Mouse (Mus musculus): ENCODE results near the gene Fzr1. TPM values are rescaled to one million over a fixed set of nuclear protein-coding genes. Genes with fewer than 3 reads are reported as not detected.

Gene Fzr1
- polyA plus RNA-seq, 1 experiment from 2014 or later, result 45.2 TPM

DNA sequence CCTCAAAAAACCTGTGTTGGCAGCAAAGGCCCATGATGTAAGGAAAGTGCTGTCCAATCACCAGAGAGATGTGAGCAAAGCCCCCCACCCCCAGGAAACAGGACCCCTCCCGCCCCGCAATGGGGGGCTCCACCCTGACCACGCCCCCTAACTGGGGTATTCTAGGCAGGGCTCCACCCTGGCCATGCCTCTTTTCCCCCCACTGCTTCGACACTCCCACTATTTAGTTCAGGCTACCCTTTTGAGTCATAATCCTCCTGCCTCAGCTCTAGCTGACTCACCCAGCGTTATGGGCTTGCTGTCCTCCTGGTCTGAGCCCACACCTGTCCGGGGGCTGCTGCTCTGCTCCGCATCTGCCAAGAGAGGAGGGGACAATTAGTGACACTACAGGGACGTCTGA is 31.0 kb upstream of the Fzr1 start:
- H3K4me2 ChIP-seq (replicated peaks; ENCODE audit: low read depth), result peak overlapping the region; percentile 24; the same call in 1 of the 2 replicates

DNA sequence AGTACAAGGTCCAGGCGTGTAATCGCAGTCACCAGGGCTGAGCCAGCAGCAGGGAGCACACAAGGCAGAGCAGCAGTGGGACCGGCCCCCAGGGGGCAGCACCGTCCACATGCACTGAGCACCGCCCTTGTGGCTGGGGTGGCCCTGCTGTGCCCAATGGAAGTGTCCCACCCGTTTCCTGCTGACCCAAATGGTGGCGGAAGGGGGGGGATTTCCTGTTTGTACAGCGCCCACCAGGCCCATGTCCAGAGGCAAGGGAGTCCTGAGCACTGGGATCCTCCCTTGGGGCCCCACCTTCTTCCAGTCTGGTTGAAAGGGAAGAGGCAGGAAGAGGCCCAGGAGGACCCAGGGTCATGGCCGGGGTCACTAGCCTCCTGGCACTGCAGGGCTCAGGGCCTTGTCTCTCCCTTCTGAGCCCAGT is 30.6 kb upstream of the Fzr1 start:
- no peak overlapping the region for H3K9ac ChIP-seq (ENCODE audit: low read depth, low read length)
- 0 out of 2 replicates have a peak overlapping the region, but pooled peaks have one; percentile 7 for H3K27ac ChIP-seq (ENCODE audit: low read depth, low read length)
- H3K9me3 ChIP-seq (ENCODE audit: control insufficient read depth), result no peaks in the 10 kb centered on the region
- H3K4me2 ChIP-seq (replicated peaks; ENCODE audit: low read depth), result peak overlapping the region; percentile 24; the same call in 1 of the 2 replicates
- H3K27me3 ChIP-seq (replicated peaks; ENCODE audit: control insufficient read depth, insufficient read depth, low read length), result peaks cover 10% of the 10 kb centered on the region; the same call in 1 of the 2 replicates
- 21% methylated on average over 9 of the region's 9 CpGs for WGBS
- peaks cover 28% of the 10 kb centered on the region for H3K36me3 ChIP-seq (ENCODE audit: control insufficient read depth, insufficient read depth)
- no peak overlapping the region for H3K4me3 ChIP-seq (ENCODE audit: low read depth, low read length)
- peak; percentile 98 for TF ChIP-seq CTCF (IDR thresholded peaks at IDR 0.05; ENCODE audit: low read depth)
- ATAC-seq, result peak; percentile 76
- H3K4me1 ChIP-seq (replicated peaks; ENCODE audit: control insufficient read depth, insufficient read depth, low read length), result peaks cover 19% of the 10 kb centered on the region

More for the DNA sequence above, 31.0 kb upstream of the Fzr1 start:
- Histone ChIP-seq H3K27me3 (replicated peaks; ENCODE audit: control insufficient read depth, insufficient read depth, low read length) (peaks cover 10% of the 10 kb centered on the region; the same call in 1 of the 2 replicates), H3K4me3 (ENCODE audit: low read depth, low read length) (no peak overlapping the region), H3K9me3 (ENCODE audit: control insufficient read depth) (no peaks in the 10 kb centered on the region), H3K27ac (ENCODE audit: low read depth, low read length) (no peak overlapping the region), H3K36me3 (ENCODE audit: control insufficient read depth, insufficient read depth) (peaks cover 28% of the 10 kb centered on the region), H3K9ac (ENCODE audit: low read depth, low read length) (no peak overlapping the region), H3K4me1 (replicated peaks; ENCODE audit: control insufficient read depth, insufficient read depth, low read length) (peaks cover 22% of the 10 kb centered on the region)
- 35% methylated on average over 8 of the region's 8 CpGs for WGBS
- no peak for ATAC-seq
- TF ChIP-seq CTCF (IDR thresholded peaks at IDR 0.05; ENCODE audit: low read depth), result no peak

DNA sequence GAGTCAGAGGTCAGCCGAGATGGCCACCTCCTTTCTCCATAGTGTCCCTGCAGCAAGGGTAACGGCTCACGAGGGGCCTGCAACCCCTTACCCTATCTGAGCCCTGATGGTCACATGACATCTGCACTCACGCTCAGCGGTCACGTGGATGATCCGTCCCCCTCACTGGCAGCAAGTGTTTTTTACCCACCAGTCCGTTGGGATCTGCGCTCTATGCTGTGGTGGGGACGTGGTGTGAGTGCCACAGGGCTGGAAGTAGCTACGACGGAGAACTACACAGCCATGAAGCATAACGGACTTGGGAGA is 30.1 kb upstream of the Fzr1 start:
- Histone ChIP-seq H3K9me3 (ENCODE audit: control insufficient read depth) (no peaks in the 10 kb centered on the region), H3K27me3 (replicated peaks; ENCODE audit: control insufficient read depth, insufficient read depth, low read length) (peaks cover 14% of the 10 kb centered on the region; the same call in 1 of the 2 replicates), H3K36me3 (ENCODE audit: control insufficient read depth, insufficient read depth) (peaks cover 28% of the 10 kb centered on the region), H3K27ac (ENCODE audit: low read depth, low read length) (0 out of 2 replicates have a peak overlapping the region, but pooled peaks have one; percentile 7), H3K4me2 (replicated peaks; ENCODE audit: low read depth) (0 out of 2 replicates have a peak overlapping the region, but pooled peaks have one; percentile 24), H3K4me3 (ENCODE audit: low read depth, low read length) (no peak overlapping the region), H3K4me1 (replicated peaks; ENCODE audit: control insufficient read depth, insufficient read depth, low read length) (peaks cover 19% of the 10 kb centered on the region), H3K9ac (ENCODE audit: low read depth, low read length) (peak overlapping the region; percentile 18; the same call in 1 of the 2 replicates)
- ATAC-seq, result peak; percentile 2
- 58% methylated on average over 13 of the region's 13 CpGs for WGBS
- no peak for TF ChIP-seq CTCF (IDR thresholded peaks at IDR 0.05; ENCODE audit: low read depth)

DNA sequence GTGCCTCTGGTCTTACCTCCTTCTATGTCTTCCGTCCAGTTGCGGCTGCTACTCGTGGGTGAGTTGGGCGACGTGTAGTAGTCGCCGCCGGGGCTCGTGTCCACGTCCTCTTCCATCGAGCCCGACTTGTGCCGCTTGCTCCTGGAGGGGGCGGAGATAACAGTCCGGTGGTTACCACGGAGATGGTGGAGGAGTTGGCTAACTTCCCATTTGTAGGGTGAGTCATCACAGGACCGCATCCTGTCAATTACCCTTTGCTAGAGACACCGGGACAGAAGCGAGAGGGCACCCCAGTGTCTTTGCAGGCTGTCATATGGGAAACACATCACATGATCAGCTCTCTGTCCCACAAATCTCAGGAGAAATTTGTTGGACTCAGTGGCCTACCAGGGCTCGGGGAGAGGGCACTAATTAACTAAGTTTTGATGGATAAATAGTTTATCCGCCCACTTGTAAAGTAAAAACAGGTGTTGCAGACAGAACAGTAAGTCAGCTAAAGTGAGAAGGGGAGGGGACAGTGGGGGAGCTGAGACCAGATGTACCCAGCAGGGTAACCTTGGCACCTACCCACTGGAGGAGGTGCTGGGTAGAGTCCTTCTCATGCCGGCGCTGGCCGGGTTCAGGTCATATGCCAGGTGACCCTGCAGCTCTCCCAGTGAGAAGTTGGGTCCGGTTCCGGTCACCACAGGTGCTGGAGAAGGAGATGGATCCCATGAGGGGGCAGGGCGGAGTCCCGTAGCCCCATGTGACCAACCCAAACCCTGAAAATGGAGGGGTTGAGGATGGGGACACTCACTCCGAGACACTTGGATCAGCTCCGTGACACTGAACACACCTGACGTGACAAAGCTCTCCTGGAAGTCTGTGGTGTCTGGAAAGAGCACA is 29.5 kb upstream of the Fzr1 start:
- H3K27ac ChIP-seq (ENCODE audit: low read depth, low read length), result no peak overlapping the region
- H3K4me3 ChIP-seq (ENCODE audit: low read depth, low read length), result no peak overlapping the region
- ATAC-seq, result peak; percentile 22; the same call in 1 of the 2 replicates
- peak overlapping the region; percentile 43 for H3K4me2 ChIP-seq (replicated peaks; ENCODE audit: low read depth)
- peak; percentile 25; the same call in 1 of the 2 replicates for TF ChIP-seq CTCF (IDR thresholded peaks at IDR 0.05; ENCODE audit: low read depth)
- peaks cover 14% of the 10 kb centered on the region; the same call in 1 of the 2 replicates for H3K27me3 ChIP-seq (replicated peaks; ENCODE audit: control insufficient read depth, insufficient read depth, low read length)
- H3K36me3 ChIP-seq (ENCODE audit: control insufficient read depth, insufficient read depth), result peaks cover 28% of the 10 kb centered on the region
- H3K9ac ChIP-seq (ENCODE audit: low read depth, low read length), result peak overlapping the region; percentile 18; the same call in 1 of the 2 replicates
- peaks cover 19% of the 10 kb centered on the region for H3K4me1 ChIP-seq (replicated peaks; ENCODE audit: control insufficient read depth, insufficient read depth, low read length)
- WGBS, result 27% methylated on average over 31 of the region's 31 CpGs
- no peaks in the 10 kb centered on the region for H3K9me3 ChIP-seq (ENCODE audit: control insufficient read depth)

DNA sequence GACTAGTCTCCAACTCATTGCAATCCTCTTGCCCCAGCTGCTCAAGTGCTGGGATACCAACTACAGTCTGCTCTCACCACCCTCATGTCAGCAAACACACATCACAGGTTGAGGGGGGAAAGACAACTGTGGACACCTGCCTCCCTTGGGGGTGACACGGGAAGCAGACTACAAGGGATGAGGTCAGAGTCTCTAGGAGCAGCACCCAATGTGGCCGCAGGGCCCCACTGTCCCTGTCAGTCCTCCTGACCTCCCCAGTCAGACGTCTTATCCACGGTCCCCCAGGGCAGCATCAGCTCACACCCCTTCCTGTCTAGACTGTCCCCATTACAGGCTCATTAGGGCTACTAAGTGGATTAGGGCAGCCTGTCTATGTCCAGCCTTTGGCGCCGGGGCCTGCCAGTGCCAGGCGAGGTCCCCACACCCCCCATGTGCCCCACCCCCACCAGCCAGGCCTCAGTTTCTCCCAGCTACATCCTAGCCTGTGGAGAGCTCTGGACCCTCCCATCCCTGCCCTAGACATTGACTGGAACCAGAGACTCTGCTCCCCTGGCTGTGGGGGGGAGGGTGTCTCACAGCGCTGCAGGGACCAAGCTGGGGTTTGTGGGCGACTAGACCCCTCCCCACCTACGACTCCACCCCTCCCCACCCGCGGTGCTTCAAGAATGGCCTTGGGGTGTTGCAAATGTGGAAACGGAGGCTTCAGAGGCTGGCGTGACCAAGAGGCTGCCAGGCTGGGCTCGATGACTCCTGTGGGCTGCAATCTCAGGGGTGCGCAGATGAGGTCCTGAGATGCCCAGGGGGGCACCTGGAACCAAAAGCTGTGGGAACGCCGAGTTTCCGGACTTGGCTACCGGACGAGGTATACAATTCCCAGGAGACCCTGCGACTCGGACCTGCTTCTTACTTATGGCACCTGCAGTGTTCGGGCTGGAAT is 28.5 kb upstream of the Fzr1 start:
- WGBS, result 52% methylated on average over 24 of the region's 24 CpGs
- H3K4me1 ChIP-seq (replicated peaks; ENCODE audit: control insufficient read depth, insufficient read depth, low read length), result peaks cover 23% of the 10 kb centered on the region

More for the DNA sequence above, 28.5 kb upstream of the Fzr1 start:
- Histone ChIP-seq H3K4me3 (ENCODE audit: low read depth, low read length) (no peak overlapping the region), H3K4me2 (replicated peaks; ENCODE audit: low read depth) (peak overlapping the region; percentile 43), H3K27ac (ENCODE audit: low read depth, low read length) (no peak overlapping the region), H3K9me3 (ENCODE audit: control insufficient read depth) (no peaks in the 10 kb centered on the region), H3K27me3 (replicated peaks; ENCODE audit: control insufficient read depth, insufficient read depth, low read length) (peaks cover 14% of the 10 kb centered on the region; the same call in 1 of the 2 replicates), H3K9ac (ENCODE audit: low read depth, low read length) (0 out of 2 replicates have a peak overlapping the region, but pooled peaks have one; percentile 31), H3K36me3 (ENCODE audit: control insufficient read depth, insufficient read depth) (peaks cover 28% of the 10 kb centered on the region)
- ATAC-seq, result no peak
- no peak for TF ChIP-seq CTCF (IDR thresholded peaks at IDR 0.05; ENCODE audit: low read depth)

Measured in intestine, postnatal 0 days (tissue).